Mouse (Mus musculus): ENCODE data around the gene Chrm4. TPM values are rescaled to one million over a fixed set of nuclear protein-coding genes. Genes with fewer than 3 reads are reported as not detected.

The Chrm4 gene
- total RNA-seq (2022): not detected

DNA sequence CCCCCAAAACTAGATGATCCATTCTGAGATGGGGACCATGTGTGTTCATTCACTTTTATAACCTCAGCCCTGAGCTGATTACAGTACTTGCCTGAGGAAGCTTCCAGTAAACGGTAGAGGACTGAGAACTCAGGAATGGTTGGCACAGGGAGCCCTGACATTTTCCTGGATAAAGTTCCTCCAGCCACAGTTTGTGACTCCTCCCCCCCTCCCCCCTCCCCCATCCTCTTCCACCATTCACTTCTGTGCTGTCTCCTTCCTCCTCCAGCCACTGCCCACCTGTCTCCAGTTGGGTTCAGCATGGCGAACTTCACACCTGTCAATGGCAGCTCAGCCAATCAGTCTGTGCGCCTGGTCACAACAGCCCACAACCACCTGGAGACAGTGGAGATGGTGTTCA, at the start of gene Chrm4:
Gene Chrm4, plus strand, starts transcription at position 301 of the 400 bp plus-strand sequence.
- DNase-seq (ENCODE audit: low spot score): no peak

DNA sequence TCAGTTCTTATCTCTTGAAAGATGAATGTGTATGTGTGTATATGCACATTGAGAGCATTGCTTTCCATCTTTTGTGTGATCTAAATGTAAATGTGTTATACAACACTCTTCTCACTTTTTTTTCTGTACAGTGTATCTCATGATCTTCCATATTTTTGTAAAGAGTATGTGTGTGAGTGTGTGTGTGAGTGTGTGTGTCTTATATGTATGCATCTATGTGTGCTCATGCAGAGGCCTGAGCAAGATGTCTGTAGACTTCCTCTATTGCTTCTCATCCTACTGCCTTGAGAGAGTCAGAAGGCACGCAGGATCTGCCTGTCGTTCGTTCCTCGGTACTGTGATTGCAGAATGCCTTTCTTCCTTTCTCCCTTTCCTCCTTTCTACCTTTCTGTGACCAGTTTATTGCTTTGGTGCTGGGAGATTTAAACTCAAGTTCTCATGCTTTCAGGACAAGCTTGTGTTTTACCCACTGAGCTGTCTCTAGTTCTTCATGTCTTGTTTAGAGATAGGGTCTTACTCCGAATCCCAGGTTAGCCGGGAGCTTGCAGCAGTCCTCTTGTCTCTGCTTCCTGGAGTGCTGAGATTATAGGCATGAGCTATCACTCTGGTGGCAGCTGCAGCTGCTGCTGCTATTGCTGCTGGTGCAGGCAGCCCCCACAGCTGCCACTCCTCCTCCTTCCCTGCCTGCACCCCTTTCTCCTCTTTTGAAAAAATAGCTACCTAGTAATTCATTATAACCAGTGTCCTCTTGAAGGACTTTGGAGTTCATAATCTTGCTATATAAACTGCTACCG, 48.5 kb upstream of the Chrm4 start:
- DNase-seq (ENCODE audit: low spot score): no peak

DNA sequence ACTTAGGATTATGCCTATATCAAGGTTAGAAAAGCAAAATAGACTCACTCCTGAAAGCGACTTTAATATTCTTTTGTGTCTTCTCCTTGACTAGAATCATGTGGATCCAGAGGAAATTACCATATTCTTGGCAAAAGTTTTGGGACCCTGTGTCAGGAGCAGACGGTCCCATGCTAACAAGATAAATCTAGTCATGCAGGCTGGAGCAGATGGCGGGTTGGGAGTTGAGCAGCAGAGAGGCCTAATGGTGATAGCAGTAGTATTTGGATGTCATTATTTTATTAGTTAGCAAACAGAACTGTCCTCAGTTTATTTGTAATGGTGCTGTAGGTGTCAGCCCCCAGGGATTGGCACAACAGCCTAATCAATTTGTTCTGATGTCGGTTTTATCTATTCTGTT, 43.1 kb upstream of the Chrm4 start:
- DNase-seq (ENCODE audit: low spot score): no peak

DNA sequence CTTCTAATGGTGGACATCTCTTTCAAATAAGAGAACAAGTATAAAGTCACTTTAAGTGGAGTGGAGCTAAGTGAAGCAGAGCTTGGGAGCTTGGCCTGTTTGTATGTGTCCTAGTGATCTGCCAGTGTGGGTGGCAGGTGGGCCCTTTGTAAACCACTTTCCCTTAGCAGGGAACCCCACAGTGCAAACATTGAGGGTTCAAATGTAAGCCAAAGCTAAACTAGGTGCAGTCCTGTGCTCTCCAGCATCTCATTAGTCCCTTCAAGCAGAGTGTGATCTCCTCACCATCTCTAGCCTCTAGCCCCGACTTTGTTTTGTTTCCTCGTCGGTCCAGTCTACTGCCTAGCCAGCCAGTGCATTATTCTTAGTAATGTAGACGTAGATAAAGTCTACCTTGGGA, 42.4 kb upstream of the Chrm4 start:
- no peak for DNase-seq (ENCODE audit: low spot score)

DNA sequence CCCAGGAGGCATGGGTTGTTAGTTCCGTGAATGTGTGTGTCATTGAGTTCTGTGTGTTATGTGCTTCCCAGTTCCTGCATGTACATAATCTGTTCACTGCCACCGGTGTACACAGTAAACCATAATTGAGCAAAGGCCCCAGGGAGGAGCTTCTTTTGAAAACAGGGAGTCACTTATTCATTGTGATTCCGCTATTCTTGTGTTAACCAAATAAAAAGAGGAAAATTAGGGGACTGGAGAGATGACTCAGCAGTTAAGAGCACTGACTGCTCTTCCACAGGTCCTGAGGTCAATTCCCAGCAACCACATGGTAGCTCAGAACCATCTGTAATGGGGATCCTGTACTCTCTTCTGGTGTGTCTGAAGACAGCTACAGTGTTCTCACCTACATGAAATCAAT, 32.3 kb upstream of the Chrm4 start:
- no peak for DNase-seq (ENCODE audit: low spot score)

DNA sequence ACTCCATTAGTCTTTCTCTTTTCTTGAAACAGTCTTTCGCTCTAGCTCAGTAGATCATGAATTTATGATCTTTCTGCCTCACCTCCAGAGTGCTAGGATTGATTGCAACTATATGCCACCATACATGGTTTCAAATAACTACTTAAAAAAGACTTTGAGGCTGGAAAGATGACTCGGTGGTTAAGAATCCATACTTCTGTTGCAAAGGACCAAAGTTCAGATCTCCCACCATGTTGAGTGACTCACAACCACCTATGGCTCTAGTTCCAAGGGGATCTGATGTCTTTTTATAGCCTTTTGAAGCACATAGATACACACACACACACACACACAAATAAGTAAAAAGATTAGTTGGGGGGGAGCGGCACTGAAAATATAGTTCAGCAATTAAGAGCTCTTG, 31.6 kb upstream of the Chrm4 start:
- DNase-seq (ENCODE audit: low spot score): no peak

DNA sequence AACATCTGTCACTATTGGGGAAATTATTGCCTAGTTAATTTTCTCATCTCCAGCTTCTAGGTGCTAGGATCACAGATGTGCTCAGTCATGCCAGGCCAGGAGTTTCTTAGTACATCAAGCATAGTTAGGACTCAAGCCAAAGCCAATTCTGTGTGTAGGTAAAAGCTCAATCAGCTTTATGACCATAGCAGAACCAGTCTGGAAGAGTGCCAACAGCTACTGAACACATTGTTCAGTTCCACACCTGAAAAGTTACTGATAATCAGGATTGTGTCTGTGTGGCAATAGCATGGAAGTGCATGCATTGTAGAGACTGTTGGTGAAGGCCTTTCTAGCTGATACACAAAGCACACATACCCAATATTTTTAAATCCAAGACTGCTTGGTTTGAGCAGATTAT, 29.1 kb upstream of the Chrm4 start:
- no peak for DNase-seq (ENCODE audit: low spot score)

DNA sequence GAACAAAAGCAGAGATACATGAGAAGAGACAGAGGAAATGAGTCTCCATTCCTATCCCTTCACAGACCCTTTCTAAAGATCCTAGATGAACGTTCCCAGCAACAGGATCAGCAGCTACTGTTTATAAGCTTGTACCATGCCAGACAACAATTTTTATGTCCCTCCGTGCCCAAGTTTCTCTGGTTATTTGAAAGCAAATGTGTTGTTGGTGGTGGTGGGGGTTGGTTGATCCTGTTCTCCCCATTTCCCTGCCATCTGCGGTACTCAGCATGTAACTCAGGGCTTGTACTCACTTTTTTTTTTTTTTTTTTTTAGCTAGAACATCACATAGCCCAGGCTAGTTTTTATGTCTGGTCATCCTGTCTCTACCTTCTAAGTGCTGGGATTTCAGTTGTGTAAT, 27.9 kb upstream of the Chrm4 start:
- DNase-seq (ENCODE audit: low spot score): no peak

DNA sequence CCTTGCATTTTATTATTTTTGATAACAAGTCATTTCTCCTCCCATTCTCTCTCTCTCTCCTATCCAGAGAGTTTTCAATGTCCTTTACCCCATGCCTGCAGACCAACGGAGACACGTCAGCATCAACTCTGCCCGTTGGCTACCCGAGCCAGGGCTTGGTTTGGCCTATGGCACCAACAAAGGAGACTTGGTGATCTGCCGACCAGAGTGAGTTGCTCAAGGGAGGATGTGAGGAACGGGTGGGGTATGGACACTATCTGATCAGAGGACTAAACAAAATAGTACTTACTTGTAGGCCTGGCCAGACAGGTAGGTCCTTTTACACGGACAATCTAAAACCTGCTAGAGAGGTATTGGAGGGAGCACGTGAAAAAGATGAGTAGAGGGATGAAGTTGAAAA, 26.6 kb upstream of the Chrm4 start:
- DNase-seq (ENCODE audit: low spot score): no peak

DNA sequence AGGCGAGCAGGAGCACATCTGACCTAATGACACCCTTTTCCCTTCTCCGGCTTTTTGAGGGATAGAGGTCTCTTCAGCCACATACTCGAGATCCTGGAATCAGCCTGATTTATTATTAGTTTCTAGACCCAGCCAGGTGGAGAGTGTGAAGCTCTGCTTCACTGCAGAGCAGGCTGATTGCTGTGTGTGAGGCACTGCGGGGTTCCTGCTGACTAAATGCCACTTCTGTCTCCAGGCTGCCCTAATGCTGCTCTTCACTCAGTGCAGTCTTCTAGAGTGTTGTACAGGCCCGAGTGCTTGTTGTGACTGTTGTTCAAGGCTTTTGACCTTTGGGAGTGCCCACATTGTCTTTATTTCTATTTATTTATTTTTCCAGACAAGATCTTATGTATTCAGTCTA, 24.7 kb upstream of the Chrm4 start:
- DNase-seq (ENCODE audit: low spot score): no peak

DNA sequence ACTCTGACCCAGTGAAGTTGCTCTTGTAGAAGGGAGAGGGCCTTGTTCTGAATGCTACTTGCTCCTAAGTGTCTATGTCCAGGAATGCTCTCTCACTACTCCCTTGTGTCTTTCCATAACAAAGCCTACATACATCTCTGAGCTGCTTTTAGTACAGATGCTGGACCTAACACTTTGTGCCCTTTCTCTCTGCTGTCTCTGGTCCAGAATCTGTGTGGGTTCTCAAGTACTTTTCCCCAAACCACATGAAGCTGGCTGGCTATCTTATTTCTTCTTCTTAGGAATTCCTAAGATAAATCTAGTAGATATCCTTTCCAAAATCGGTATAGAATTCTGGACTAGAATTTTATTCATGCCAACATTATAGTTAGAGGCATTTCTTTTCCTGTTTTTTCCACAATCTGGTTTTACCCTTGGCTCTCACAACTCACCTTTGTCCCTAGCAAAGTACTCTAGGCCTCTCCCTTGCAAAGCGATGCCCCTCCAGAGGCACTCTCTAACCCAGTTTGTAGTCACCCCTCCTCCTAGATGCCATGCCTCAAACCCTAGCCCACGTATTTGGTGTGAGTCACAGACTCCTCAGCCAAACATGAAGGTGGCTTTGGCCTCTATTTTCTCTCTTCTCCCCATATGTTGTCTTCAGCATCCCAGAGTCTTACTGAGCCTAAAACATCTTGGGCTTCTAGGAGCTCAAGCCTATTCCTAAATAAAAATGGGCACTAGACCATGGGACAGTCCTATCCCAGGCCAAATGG, 23.7 kb upstream of the Chrm4 start:
- no peak for DNase-seq (ENCODE audit: low spot score)

DNA sequence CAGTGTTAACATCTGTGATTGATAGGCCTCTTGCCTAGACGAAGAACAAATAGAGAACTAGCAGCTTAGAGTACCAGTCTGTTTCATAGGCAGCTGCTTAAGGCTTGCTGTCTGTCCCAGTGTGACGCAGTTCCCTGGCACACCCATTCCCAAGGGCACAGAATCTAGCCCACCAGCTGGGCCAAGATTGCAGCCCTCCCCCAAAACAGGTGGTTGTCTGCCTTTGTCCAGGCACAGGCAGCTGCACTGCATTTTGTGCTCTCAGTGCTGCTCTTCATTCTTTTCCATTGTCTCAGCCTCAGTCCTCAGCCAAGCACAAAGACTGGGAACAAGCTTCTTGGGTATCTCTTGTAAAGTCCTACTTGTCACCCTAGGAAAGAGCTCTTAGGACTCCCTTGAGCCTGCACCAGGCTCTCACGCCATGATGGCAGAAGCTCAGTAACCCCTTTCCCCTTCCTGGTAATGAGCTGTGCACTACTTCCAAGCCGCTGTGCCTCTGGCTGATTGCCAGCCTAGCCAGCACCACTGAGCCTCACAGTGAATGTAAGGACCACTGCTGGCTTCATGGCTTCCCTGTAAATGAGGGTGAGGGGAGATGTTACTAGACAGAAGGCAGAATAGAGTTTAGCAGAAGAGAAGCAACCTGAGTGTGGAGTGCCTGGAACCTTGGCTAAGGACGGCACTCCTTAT, 22.3 kb upstream of the Chrm4 start:
- DNase-seq (ENCODE audit: low spot score): no peak

DNA sequence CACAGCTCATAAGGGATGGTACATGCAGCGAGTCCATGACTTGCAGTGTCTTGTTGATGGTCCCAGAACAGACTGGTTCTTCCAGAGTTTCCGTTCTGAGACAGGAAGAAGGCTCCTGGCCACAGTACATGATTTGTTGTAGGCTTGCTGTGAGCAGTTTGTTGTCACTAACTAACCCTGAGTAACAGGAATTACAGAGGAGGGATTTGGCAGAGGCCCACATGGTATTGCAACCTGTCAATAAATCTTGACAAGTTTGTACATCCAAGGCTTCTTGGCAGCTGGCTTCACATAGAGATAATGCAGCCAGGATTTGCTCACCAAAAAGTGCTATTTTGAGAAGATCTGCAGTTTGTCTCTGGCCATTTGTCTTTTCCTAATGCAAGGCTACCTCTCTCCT, 20.9 kb upstream of the Chrm4 start:
- DNase-seq (ENCODE audit: low spot score): no peak

DNA sequence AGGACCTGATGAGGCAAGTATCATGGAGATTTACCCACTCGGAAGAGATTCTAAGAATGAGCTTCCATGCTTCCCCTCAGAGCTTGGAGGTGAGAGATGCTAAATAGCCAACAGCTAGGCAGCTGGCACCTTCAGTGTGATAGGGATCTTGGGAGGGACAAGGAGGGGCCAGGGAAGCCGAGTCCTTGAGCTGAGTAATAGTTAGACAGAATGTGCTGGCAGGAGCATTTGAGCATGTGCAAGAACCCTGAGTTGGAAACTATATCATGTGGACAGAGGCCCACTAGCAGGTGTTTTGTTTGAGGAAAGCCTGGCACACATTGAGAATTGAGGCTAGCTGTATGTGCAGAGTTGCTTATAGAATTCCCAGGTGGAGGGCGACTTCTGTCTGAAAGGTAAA, 14.4 kb upstream of the Chrm4 start:
- DNase-seq (ENCODE audit: low spot score): no peak

DNA sequence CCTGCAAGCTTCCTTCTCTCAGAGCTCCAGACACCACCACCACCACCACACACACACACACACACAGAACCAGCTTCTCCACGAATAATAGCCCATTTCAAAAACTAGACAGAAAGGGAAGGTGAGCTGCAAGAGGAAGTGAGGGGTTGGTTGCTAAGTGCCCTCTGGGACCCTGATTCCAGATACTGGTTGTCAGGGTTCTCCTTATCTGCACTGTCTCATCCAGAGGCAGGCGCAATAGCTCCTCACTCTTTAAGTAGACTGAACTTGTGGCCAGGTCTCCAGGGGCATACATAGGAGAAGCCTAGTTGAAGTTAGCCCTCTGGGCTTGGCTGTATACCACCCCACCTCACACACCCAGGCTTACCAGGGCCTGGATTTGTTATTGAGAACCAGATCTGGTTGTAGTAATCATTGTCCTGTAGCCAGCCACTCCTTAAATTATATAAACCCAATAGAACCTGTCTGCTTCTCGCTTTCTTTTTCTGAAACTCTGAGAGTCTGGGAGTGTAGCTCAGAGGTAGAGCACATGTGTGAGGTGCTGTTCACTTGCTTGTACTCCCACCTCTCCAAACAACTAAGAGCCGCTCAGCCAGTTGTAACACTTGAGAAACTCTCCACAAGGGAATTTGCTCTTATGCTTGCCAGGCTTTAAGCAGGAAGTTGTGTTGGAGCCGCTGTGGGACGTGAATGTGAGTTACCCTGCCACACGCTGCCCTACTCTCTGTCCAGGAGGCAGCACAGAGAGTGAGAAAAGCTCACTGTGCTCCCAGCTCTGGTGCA, 13.5 kb upstream of the Chrm4 start:
- DNase-seq (ENCODE audit: low spot score): no peak

DNA sequence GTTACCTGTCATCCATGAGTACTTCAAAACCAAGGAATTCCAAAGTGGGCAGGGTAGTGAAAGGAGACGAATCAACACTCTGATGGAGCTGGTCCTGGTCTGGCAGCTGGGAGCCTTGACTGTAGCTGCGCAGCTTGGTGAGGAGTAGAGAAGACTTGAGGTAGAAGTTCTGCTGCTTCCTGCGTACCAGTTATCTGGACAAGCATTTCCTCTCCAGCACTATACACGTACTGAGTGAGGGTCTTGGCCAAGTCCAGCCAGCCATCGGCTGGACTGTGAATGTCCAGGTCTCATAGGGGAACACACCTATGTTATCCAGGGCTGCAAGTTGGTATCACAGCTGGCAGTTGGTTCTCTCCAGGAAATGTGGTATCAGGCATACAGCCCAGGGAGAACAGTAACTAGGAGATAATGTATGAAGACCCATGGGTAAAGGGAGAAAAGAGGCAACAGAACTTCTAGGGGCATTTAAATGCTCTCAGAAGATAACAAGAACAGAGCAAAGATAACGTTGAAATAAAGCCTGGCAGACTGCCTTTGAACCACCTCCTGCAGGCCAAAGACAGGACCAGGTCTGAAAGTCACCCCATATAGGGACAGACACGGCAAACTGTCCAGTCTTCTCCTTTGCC, 10.6 kb upstream of the Chrm4 start:
- DNase-seq (ENCODE audit: low spot score): no peak

DNA sequence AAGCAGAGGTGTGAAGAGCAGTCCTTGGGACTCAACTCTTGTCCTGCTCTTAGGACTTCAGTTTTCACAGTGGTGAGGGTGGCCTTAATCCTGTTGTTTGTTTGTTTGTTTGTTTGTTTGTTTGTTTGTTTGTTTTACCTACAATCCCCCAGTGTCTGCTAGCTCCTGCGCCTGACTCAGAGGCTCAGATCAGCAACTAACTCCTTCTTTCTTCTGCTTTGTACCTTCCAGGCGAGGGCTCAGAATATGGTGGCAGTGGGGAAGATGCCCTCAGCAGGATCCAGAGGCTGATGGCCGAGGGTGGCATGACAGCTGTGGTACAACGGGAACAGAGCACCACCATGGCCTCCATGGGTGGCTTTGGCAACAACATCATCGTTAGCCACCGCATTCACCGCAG, 10.0 kb upstream of the Chrm4 start:
- no peak for DNase-seq (ENCODE audit: low spot score)

DNA sequence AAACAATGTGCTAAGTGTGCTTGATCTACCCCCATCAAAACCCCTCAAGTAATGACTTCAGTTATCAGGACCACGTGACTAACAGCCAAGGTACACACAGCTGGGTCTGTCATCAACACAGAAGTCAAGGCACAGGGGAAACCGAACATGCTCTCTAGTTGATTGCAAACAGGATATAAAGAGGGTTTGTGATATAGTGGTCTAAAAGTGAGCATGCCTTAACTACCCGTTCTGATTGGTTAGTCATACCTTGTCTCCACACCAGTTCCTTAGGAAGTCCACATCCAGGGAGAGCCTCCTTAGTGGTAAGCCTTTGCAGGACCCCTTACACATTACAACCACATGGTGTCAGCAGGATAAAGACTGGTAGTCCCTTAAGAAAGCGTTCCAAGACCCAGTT, 6.9 kb upstream of the Chrm4 start:
- no peak for DNase-seq (ENCODE audit: low spot score)

DNA sequence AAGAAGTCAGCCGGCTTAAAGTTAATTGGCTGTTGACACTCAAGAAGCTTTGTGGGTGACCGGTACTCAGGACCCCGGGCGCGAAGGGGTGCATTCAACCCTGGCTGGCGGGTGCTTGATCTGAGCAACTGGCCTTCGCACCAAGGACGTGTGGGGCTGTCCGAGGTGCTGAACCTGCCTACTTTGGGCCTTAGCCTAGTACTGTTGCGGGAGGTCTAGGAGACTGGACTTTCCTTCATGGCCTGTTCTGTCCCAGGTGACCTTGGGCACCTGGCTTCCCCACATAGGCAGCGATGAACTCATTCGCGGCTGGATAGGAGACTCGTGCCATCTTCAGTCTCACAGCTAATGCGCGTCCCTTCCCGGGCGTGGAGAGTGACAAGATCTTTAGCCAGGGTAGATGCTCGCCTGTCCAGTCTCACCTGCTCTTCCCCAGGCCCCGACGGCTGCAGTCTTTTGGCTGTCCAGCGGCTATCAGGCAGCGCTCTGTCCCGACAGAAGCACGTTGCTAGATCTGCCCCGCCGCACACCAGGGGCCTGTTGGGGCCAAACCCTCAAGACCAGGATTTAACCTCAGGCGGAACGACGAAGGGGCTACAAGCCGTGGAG, 5.8 kb upstream of the Chrm4 start:
- DNase-seq (ENCODE audit: low spot score): peak; percentile 26

DNA sequence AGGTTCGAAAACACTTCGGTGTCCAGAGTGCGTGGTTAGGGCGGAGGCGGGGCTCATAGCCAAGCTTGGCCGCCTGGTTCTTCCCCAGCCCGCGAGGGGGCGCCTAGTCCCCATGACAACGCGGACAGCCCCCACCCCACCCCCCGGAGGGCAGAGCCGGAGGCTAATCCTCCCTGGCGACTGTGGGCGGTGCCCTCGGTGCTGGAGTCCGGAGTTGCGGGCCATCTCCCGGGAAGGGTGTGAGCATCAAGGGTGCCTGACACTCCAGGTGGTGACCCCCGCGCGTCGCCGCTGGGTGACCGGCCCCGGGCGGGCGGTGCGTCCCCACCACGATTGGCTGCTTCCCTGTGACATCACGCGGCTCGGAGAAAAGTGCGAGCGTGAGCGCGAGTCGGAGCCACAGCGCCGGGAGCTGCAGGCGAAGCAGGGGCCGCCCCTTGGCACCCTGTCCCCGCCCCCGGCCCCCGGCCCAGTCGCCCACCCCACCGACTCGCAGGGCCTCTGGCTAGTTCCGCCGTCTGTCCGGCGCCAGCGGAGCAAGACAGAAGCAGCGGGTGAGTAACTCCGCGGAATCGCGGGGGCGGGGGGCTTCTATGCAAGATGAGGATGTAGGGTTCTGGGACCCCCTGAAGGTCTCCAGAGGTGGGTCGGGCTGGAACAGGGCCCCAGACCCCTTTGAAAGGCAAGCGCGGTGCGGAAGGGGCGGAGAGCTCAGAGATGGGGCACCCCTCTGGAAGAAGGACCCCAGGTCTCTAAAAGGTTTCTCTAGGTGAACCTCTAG, 5.1 kb upstream of the Chrm4 start:
- no peak for DNase-seq (ENCODE audit: low spot score)

All from heart, adult 8-10 months (tissue).